Mouse (Mus musculus) bone marrow macrophage, adult 2 months (primary cell): ENCODE results near the gene Gm6657.

ENCODE experiments used
- CTCF ChIP-seq: IDR thresholded peaks from 2 replicates; pipeline ENCODE4 v1.5.1; 2012; ENCODE audit warnings: low read depth, mild to moderate bottlenecking, low read length, moderate library complexity
- POLR2A ChIP-seq: IDR thresholded peaks from 2 replicates; pipeline ENCODE4 v1.6.1; 2012; ENCODE audit warnings: mild to moderate bottlenecking, low read depth, low read length, borderline replicate concordance

GRCm38 (mm10) chr12:78153308-78154002 is 40.6 kb upstream of the Gm6657 start:
- TF ChIP-seq CTCF = no peak
- TF ChIP-seq POLR2A = no peak
